Mouse (Mus musculus): ENCODE measurements around the gene Prdm5. TPM values are rescaled to one million over a fixed set of nuclear protein-coding genes. Genes with fewer than 3 reads are reported as not detected.

The Prdm5 gene
- total RNA-seq, 2 experiments from 2014 or later: 1.8 to 2.7 TPM

- intact Hi-C loops (cut with DNase I): no loop called here
- no peak for DNase-seq
- no peak overlapping the region for H3K27ac ChIP-seq
These were observed 2.7 kb downstream of the Prdm5 start for GRCm38 (mm10) chr6:65781441-65781840.

GRCm38 (mm10) chr6:65783670-65784069 is 4.9 kb downstream of the Prdm5 start:
- no peak for TF ChIP-seq CTCF (IDR thresholded peaks at IDR 0.05)
- Histone ChIP-seq H3K4me3 (no peak overlapping the region), H3K27ac (no peak overlapping the region)
- intact Hi-C loops (cut with DNase I): no loop called here
- no peak for DNase-seq

More at GRCm38 (mm10) chr6:65781441-65781840, 2.7 kb downstream of the Prdm5 start:
- TF ChIP-seq CTCF (IDR thresholded peaks at IDR 0.05): no peak
- H3K4me3 ChIP-seq: no peak overlapping the region

GRCm38 (mm10) chr6:65792923-65793322 is 14.1 kb downstream of the Prdm5 start:
- Histone ChIP-seq H3K27ac (no peak overlapping the region), H3K4me3 (no peak overlapping the region)
- no peak for DNase-seq
- TF ChIP-seq CTCF (IDR thresholded peaks at IDR 0.05): no peak
- intact Hi-C loops (cut with DNase I): no loop called here

GRCm38 (mm10) chr6:65796552-65796951 is 17.8 kb downstream of the Prdm5 start:
- no peak for TF ChIP-seq CTCF (IDR thresholded peaks at IDR 0.05)
- no peak overlapping the region for H3K27ac ChIP-seq
- DNase-seq: no peak

GRCm38 (mm10) chr6:65797276-65797675 is 18.5 kb downstream of the Prdm5 start:
- no peak overlapping the region for H3K27ac ChIP-seq
- intact Hi-C loops (cut with DNase I): no loop called here

More at GRCm38 (mm10) chr6:65796552-65796951, 17.8 kb downstream of the Prdm5 start:
- no peak overlapping the region for H3K4me3 ChIP-seq
- intact Hi-C loops (cut with DNase I): no loop called here

GRCm38 (mm10) chr6:65798390-65798789 is 19.6 kb downstream of the Prdm5 start:
- intact Hi-C loops (cut with DNase I): no loop called here
- DNase-seq: no peak
- TF ChIP-seq CTCF (IDR thresholded peaks at IDR 0.05): no peak
- H3K4me3 ChIP-seq: no peak overlapping the region
- H3K27ac ChIP-seq: no peak overlapping the region

More at GRCm38 (mm10) chr6:65797276-65797675, 18.5 kb downstream of the Prdm5 start:
- no peak for DNase-seq
- no peak overlapping the region for H3K4me3 ChIP-seq
- TF ChIP-seq CTCF (IDR thresholded peaks at IDR 0.05): no peak

GRCm38 (mm10) chr6:65811685-65812084 is 32.9 kb downstream of the Prdm5 start:
- Histone ChIP-seq H3K27ac (no peak overlapping the region), H3K4me3 (no peak overlapping the region)
- DNase-seq: no peak
- intact Hi-C loops (cut with DNase I): no loop called here
- TF ChIP-seq CTCF (IDR thresholded peaks at IDR 0.05): no peak

- Histone ChIP-seq H3K4me3 (no peak overlapping the region), H3K27ac (no peak overlapping the region)
- TF ChIP-seq CTCF (IDR thresholded peaks at IDR 0.05): no peak
- no peak for DNase-seq
- intact Hi-C loops (cut with DNase I): no loop called here
These were observed 39.4 kb downstream of the Prdm5 start for GRCm38 (mm10) chr6:65818039-65818747.

GRCm38 (mm10) chr6:65828656-65829055 is 49.9 kb downstream of the Prdm5 start:
- intact Hi-C loops (cut with DNase I): no loop called here
- H3K27ac ChIP-seq: no peak overlapping the region
- no peak for DNase-seq
- TF ChIP-seq CTCF (IDR thresholded peaks at IDR 0.05): no peak
- no peak overlapping the region for H3K4me3 ChIP-seq

GRCm38 (mm10) chr6:65831443-65831842 is 52.7 kb downstream of the Prdm5 start:
- DNase-seq: no peak
- no peak overlapping the region for H3K4me3 ChIP-seq
- no peak overlapping the region for H3K27ac ChIP-seq
- intact Hi-C loops (cut with DNase I): no loop called here
- no peak for TF ChIP-seq CTCF (IDR thresholded peaks at IDR 0.05)

GRCm38 (mm10) chr6:65834013-65834412 is 55.2 kb downstream of the Prdm5 start:
- Histone ChIP-seq H3K4me3 (no peak overlapping the region), H3K27ac (no peak overlapping the region)
- DNase-seq: no peak
- TF ChIP-seq CTCF (IDR thresholded peaks at IDR 0.05): no peak
- intact Hi-C loops (cut with DNase I): no loop called here

- H3K27ac ChIP-seq: no peak overlapping the region
- DNase-seq: no peak
- intact Hi-C loops (cut with DNase I): no loop called here
- H3K4me3 ChIP-seq: no peak overlapping the region
- TF ChIP-seq CTCF (IDR thresholded peaks at IDR 0.05): no peak
These were observed 63.8 kb downstream of the Prdm5 start for GRCm38 (mm10) chr6:65842579-65842978.

- TF ChIP-seq CTCF (IDR thresholded peaks at IDR 0.05): no peak
- no peak overlapping the region for H3K27ac ChIP-seq
- DNase-seq: no peak
- H3K4me3 ChIP-seq: no peak overlapping the region
- intact Hi-C loops (cut with DNase I): no loop called here
These were observed 70.3 kb downstream of the Prdm5 start for GRCm38 (mm10) chr6:65849127-65849526.

GRCm38 (mm10) chr6:65849687-65850086 is 70.9 kb downstream of the Prdm5 start:
- no peak for TF ChIP-seq CTCF (IDR thresholded peaks at IDR 0.05)
- Histone ChIP-seq H3K27ac (no peak overlapping the region), H3K4me3 (no peak overlapping the region)
- no peak for DNase-seq
- intact Hi-C loops (cut with DNase I): no loop called here

Data from gastrocnemius, adult 2 months (tissue).